Mouse (Mus musculus) embryonic fibroblast, embryonic 13.5 days (primary cell): ENCODE results near the gene Fars2.

ENCODE experiments used
- CTCF ChIP-seq: IDR thresholded peaks from 2 replicates; pipeline ENCODE4 v1.5.1; 2011; ENCODE audit warnings: mild to moderate bottlenecking, control low read depth, low read length, moderate library complexity, borderline replicate concordance; ENCODE audit not compliant: insufficient read depth
- POLR2A ChIP-seq: IDR thresholded peaks from 2 replicates; pipeline ENCODE4 v1.6.1; 2011; ENCODE audit warnings: low read depth, mild to moderate bottlenecking, control low read depth, low read length, moderate library complexity

- TF ChIP-seq POLR2A (no peak), CTCF (no peak)
Observed at GRCm38 (mm10) chr13:36577916-36578568, 460.8 kb downstream of the Fars2 start.
